In genomic region chr8:121911987-121912386, GRCm38 (mm10) we compare ENCODE assay signal across 30 mouse cellular contexts. TPM values are rescaled to one million over a fixed set of nuclear protein-coding genes. Genes with fewer than 3 reads are reported as not detected.
A peak's percentile ranks its signal among the peaks of the same experiment; 100 is the strongest.
DNase-seq lines count a peak whose midpoint lies in the region; ATAC-seq and TF ChIP-seq lines count a peak whose summit lies in the region.
"Had no signal": no experiment of that assay in that cellular context is flagged by ENCODE, and none has a peak within 500 bp of the region (broad histone marks: within the 10 kb centered on the region; RNA-seq: fewer than 3 reads in every experiment).

No protein-coding gene starts in this region.

- peaks cover 5% of the 10 kb centered on the region; the same call in 1 of the 2 replicates for H3K4me1 ChIP-seq in forebrain, postnatal 0 days (ENCODE audit: insufficient read depth)
- peaks cover 5% of the 10 kb centered on the region for H3K4me1 ChIP-seq in forebrain, embryonic 13.5 days
- H3K4me1 ChIP-seq in liver, embryonic 12.5 days: peaks cover 56% of the 10 kb centered on the region
- H3K4me1 ChIP-seq in liver, embryonic 11.5 days (replicated peaks; ENCODE audit: control insufficient read depth, insufficient read depth, low read length): peaks cover 21% of the 10 kb centered on the region
- H3K4me1 ChIP-seq in cortical plate, adult 2 months (ENCODE audit: control insufficient read depth, insufficient read depth, low read length): peaks cover 2% of the 10 kb centered on the region; the same call in 1 of the 2 replicates
- no peaks in the 10 kb centered on the region for H3K4me1 ChIP-seq in midbrain, postnatal 0 days (ENCODE audit: insufficient read depth, low read length)

- no peaks in the 10 kb centered on the region for H3K36me3 ChIP-seq in forebrain, postnatal 0 days (ENCODE audit: insufficient read depth)
- H3K36me3 ChIP-seq in forebrain, embryonic 13.5 days (ENCODE audit: poor library complexity, severe bottlenecking): no peaks in the 10 kb centered on the region
- no peaks in the 10 kb centered on the region for H3K36me3 ChIP-seq in liver, embryonic 12.5 days
- no peaks in the 10 kb centered on the region for H3K36me3 ChIP-seq in liver, embryonic 11.5 days (ENCODE audit: control insufficient read depth, insufficient read depth, low read length)
- no peaks in the 10 kb centered on the region for H3K36me3 ChIP-seq in midbrain, postnatal 0 days (ENCODE audit: insufficient read depth, low read length)
- H3K36me3 ChIP-seq: forebrain, embryonic 12.5 days; heart, embryonic 10.5 days; limb, embryonic 10.5 days had no signal

- TF ChIP-seq CTCF in forebrain, postnatal 0 days (IDR thresholded peaks at IDR 0.05; ENCODE audit: low read depth): no peak
- TF ChIP-seq CTCF in cortical plate, adult 2 months (IDR thresholded peaks at IDR 0.05; ENCODE audit: extremely low read depth, insufficient read depth, low read length): no peak
- TF ChIP-seq CTCF in midbrain, postnatal 0 days (IDR thresholded peaks at IDR 0.05): no peak

- DNase-seq in forebrain, postnatal 0 days: no peak
- DNase-seq in liver, embryonic 11.5 days (ENCODE audit: low spot score): no peak
- DNase-seq in midbrain, postnatal 0 days (ENCODE audit: low spot score): no peak
- DNase-seq: B cell, adult 2 months; cerebellum, adult 11-12 months; cerebellum, postnatal 10 days; gastrocnemius, postnatal 10 days; heart, postnatal 4 days; kidney, adult 18-20 months; kidney, postnatal 4 days; liver; liver, postnatal 0 days; lung, postnatal 10 days; thymus, postnatal 25 days had no signal

- no peak overlapping the region for H3K4me2 ChIP-seq in forebrain, postnatal 0 days (ENCODE audit: low read depth)
- no peak overlapping the region for H3K4me2 ChIP-seq in forebrain, embryonic 13.5 days
- H3K4me2 ChIP-seq in liver, embryonic 12.5 days: no peak overlapping the region
- H3K4me2 ChIP-seq in liver, embryonic 11.5 days: no peak overlapping the region
- H3K4me2 ChIP-seq in midbrain, postnatal 0 days (ENCODE audit: low read depth, low read length, poor library complexity, severe bottlenecking): no peak overlapping the region
- H3K4me2 ChIP-seq: forebrain, embryonic 12.5 days had no signal

- no peaks in the 10 kb centered on the region for H3K27me3 ChIP-seq in forebrain, postnatal 0 days (ENCODE audit: insufficient read depth, low read length)
- peaks cover 8% of the 10 kb centered on the region; the same call in 1 of the 2 replicates for H3K27me3 ChIP-seq in forebrain, embryonic 13.5 days
- no peaks in the 10 kb centered on the region for H3K27me3 ChIP-seq in liver, embryonic 12.5 days (replicated peaks)
- no peaks in the 10 kb centered on the region; the same call in 1 of the 2 replicates for H3K27me3 ChIP-seq in liver, embryonic 11.5 days (replicated peaks; ENCODE audit: control insufficient read depth, insufficient read depth, low read length)
- no peaks in the 10 kb centered on the region for H3K27me3 ChIP-seq in midbrain, postnatal 0 days (ENCODE audit: insufficient read depth, low read length)

- no peak for ATAC-seq in forebrain, postnatal 0 days
- no peak for ATAC-seq in forebrain, embryonic 13.5 days
- ATAC-seq in liver, embryonic 12.5 days: no peak
- ATAC-seq in liver, embryonic 11.5 days (replicated peaks; ENCODE audit: low FRiP score): no peak
- ATAC-seq in midbrain, postnatal 0 days (ENCODE audit: low FRiP score): no peak
- no peak for ATAC-seq in megakaryocyte progenitor cell, adult 5-6 weeks (replicated peaks; ENCODE audit: poor library complexity)
- ATAC-seq: inflammation-experienced regulatory T-cells, adult 6 months; liver, postnatal 0 days had no signal

- no peaks in the 10 kb centered on the region for H3K9me3 ChIP-seq in forebrain, postnatal 0 days (ENCODE audit: low read length)
- H3K9me3 ChIP-seq in forebrain, embryonic 13.5 days (replicated peaks): no peaks in the 10 kb centered on the region
- H3K9me3 ChIP-seq in liver, embryonic 12.5 days (replicated peaks): no peaks in the 10 kb centered on the region
- H3K9me3 ChIP-seq in liver, embryonic 11.5 days (ENCODE audit: control insufficient read depth, low read length): no peaks in the 10 kb centered on the region
- no peaks in the 10 kb centered on the region for H3K9me3 ChIP-seq in midbrain, postnatal 0 days (ENCODE audit: low read length)
- H3K9me3 ChIP-seq: forebrain, embryonic 12.5 days; heart, embryonic 10.5 days; limb, embryonic 10.5 days had no signal

- H3K27ac ChIP-seq in forebrain, postnatal 0 days (ENCODE audit: low read depth, low read length): peak overlapping the region; percentile 1; the same call in 1 of the 2 replicates
- H3K27ac ChIP-seq in forebrain, embryonic 13.5 days: no peak overlapping the region
- H3K27ac ChIP-seq in liver, embryonic 12.5 days: 0 out of 2 replicates have a peak overlapping the region, but pooled peaks have one; percentile 10
- H3K27ac ChIP-seq in liver, embryonic 11.5 days (ENCODE audit: low read depth, low read length): no peak overlapping the region
- H3K27ac ChIP-seq in cortical plate, adult 2 months (ENCODE audit: insufficient read depth, low read length): peak overlapping the region; percentile 68
- no peak overlapping the region for H3K27ac ChIP-seq in midbrain, postnatal 0 days (ENCODE audit: low read depth, low read length)
- H3K27ac ChIP-seq: forebrain, embryonic 12.5 days; heart, embryonic 10.5 days; limb, embryonic 10.5 days had no signal

- no peak for TF ChIP-seq POLR2A in cortical plate, adult 2 months (IDR thresholded peaks at IDR 0.05; ENCODE audit: extremely low read depth, insufficient read depth, low read length)

- no peak overlapping the region for H3K4me3 ChIP-seq in forebrain, postnatal 0 days (ENCODE audit: low read depth, low read length)
- H3K4me3 ChIP-seq in forebrain, embryonic 13.5 days: no peak overlapping the region
- no peak overlapping the region for H3K4me3 ChIP-seq in liver, embryonic 12.5 days
- no peak overlapping the region for H3K4me3 ChIP-seq in liver, embryonic 11.5 days (ENCODE audit: low read depth, low read length)
- no peak overlapping the region for H3K4me3 ChIP-seq in cortical plate, adult 2 months (ENCODE audit: insufficient read depth, low read length)
- H3K4me3 ChIP-seq in midbrain, postnatal 0 days (ENCODE audit: low read depth, low read length): no peak overlapping the region
- H3K4me3 ChIP-seq: forebrain, embryonic 12.5 days; heart, embryonic 10.5 days; limb, embryonic 10.5 days had no signal

- H3K9ac ChIP-seq in forebrain, postnatal 0 days: no peak overlapping the region
- H3K9ac ChIP-seq in forebrain, embryonic 13.5 days: no peak overlapping the region
- H3K9ac ChIP-seq in liver, embryonic 12.5 days: no peak overlapping the region
- no peak overlapping the region for H3K9ac ChIP-seq in liver, embryonic 11.5 days (ENCODE audit: low read depth, low read length)
- 0 out of 2 replicates have a peak overlapping the region, but pooled peaks have one; percentile 13 for H3K9ac ChIP-seq in midbrain, postnatal 0 days (replicated peaks; ENCODE audit: low read length, poor library complexity, severe bottlenecking)
- H3K9ac ChIP-seq: forebrain, embryonic 12.5 days; liver, postnatal 0 days had no signal

- 50% methylated on average over 7 of the region's 7 CpGs for WGBS in forebrain, postnatal 0 days
- WGBS in forebrain, embryonic 13.5 days: 67% methylated on average over 7 of the region's 7 CpGs
- 62% methylated on average over 7 of the region's 7 CpGs for WGBS in liver, embryonic 12.5 days (ENCODE audit: insufficient replicate concordance)
- 61% methylated on average over 7 of the region's 7 CpGs for WGBS in liver, embryonic 11.5 days
- WGBS in midbrain, postnatal 0 days: 55% methylated on average over 7 of the region's 7 CpGs

RNA-seq across cellular contexts. Expression of gene Slc7a5, which starts 4.5 kb away (rescaled TPM):
- 58.1 and 99.4 TPM in 2 replicates for total RNA-seq in forebrain, postnatal 0 days (2014; rRNA removed)
- polyA plus RNA-seq in forebrain, postnatal 0 days (2015; fragmentation: Nextera tagmentation; extraction: Ambion mirVana): 64.7 and 67.9 TPM in 2 replicates
- polyA plus RNA-seq in forebrain, embryonic 13.5 days (2015; fragmentation: Nextera tagmentation; extraction: Ambion mirVana): 28.1 and 30.6 TPM in 2 replicates
- polyA plus RNA-seq in liver, embryonic 12.5 days (2016; fragmentation: Nextera tagmentation; extraction: Ambion mirVana): 52.6 and 58.9 TPM in 2 replicates
- 58.2 and 61.5 TPM in 2 replicates for polyA plus RNA-seq in liver, embryonic 11.5 days (2014; fragmentation: Nextera tagmentation; extraction: Ambion mirVana)
- 74.1 and 75.6 TPM in 2 replicates for polyA plus RNA-seq in cortical plate, adult 2 months (2012; rRNA removed)
- 111 and 115 TPM in 2 replicates for total RNA-seq in midbrain, postnatal 0 days (2014; rRNA removed)
- 64.5 and 65.2 TPM in 2 replicates for polyA plus RNA-seq in midbrain, postnatal 0 days (2015; fragmentation: Nextera tagmentation; extraction: Ambion mirVana)
- total RNA-seq in megakaryocyte progenitor cell, adult 5-6 weeks (2015): 46.4 and 57.5 TPM in 2 replicates
- total RNA-seq in megakaryocyte progenitor cell, adult 5-6 weeks (2017): 25.8 and 31.7 TPM in 2 replicates

RNA-seq across cellular contexts. Expression of gene Car5a, which starts 32.7 kb away (rescaled TPM):
- total RNA-seq in forebrain, postnatal 0 days (2014; rRNA removed): 0.23 TPM in 1 of 2 replicates, not detected in the other
- polyA plus RNA-seq in forebrain, postnatal 0 days (2015; fragmentation: Nextera tagmentation; extraction: Ambion mirVana): 0.48 and 0.52 TPM in 2 replicates
- 0.25 TPM in 1 of 2 replicates, not detected in the other for polyA plus RNA-seq in forebrain, embryonic 13.5 days (2015; fragmentation: Nextera tagmentation; extraction: Ambion mirVana)
- polyA plus RNA-seq in liver, embryonic 12.5 days (2016; fragmentation: Nextera tagmentation; extraction: Ambion mirVana): 0.69 and 0.85 TPM in 2 replicates
- polyA plus RNA-seq in liver, embryonic 11.5 days (2014; fragmentation: Nextera tagmentation; extraction: Ambion mirVana): 0.55 and 0.66 TPM in 2 replicates
- polyA plus RNA-seq in cortical plate, adult 2 months (2012; rRNA removed): 0.29 and 0.42 TPM in 2 replicates
- 0.19 TPM in 1 of 2 replicates, not detected in the other for total RNA-seq in midbrain, postnatal 0 days (2014; rRNA removed)
- polyA plus RNA-seq in midbrain, postnatal 0 days (2015; fragmentation: Nextera tagmentation; extraction: Ambion mirVana): 0.17 and 0.22 TPM in 2 replicates
- not detected in 2 replicates for total RNA-seq in megakaryocyte progenitor cell, adult 5-6 weeks (2015)
- not detected in 2 replicates for total RNA-seq in megakaryocyte progenitor cell, adult 5-6 weeks (2017)
- total RNA-seq: adrenal gland, postnatal 36 days; gastrocnemius, postnatal 10 days; granulocyte monocyte progenitor cell, adult 5-6 weeks; heart, postnatal 4 days; layer of hippocampus, postnatal 10 days; MEL had no signal
- polyA plus RNA-seq: embryonic facial prominence, embryonic 11.5 days; heart, embryonic 10.5 days; heart, embryonic 16.5 days; inflammation-experienced regulatory T-cells, adult 6 months; kidney, embryonic 16.5 days; limb, embryonic 10.5 days; testis, adult 2 months had no signal

RNA-seq across cellular contexts. Expression of gene Banp, which starts 37.6 kb away (rescaled TPM):
- 37.9 and 44.1 TPM in 2 replicates for total RNA-seq in forebrain, postnatal 0 days (2014; rRNA removed)
- 29.3 and 30.0 TPM in 2 replicates for polyA plus RNA-seq in forebrain, postnatal 0 days (2015; fragmentation: Nextera tagmentation; extraction: Ambion mirVana)
- 57.5 and 60.9 TPM in 2 replicates for polyA plus RNA-seq in forebrain, embryonic 13.5 days (2015; fragmentation: Nextera tagmentation; extraction: Ambion mirVana)
- polyA plus RNA-seq in liver, embryonic 12.5 days (2016; fragmentation: Nextera tagmentation; extraction: Ambion mirVana): 22.4 and 25.4 TPM in 2 replicates
- polyA plus RNA-seq in liver, embryonic 11.5 days (2014; fragmentation: Nextera tagmentation; extraction: Ambion mirVana): 40.2 and 47.4 TPM in 2 replicates
- 68.4 and 76.1 TPM in 2 replicates for polyA plus RNA-seq in cortical plate, adult 2 months (2012; rRNA removed)
- 37.1 and 51.6 TPM in 2 replicates for total RNA-seq in midbrain, postnatal 0 days (2014; rRNA removed)
- polyA plus RNA-seq in midbrain, postnatal 0 days (2015; fragmentation: Nextera tagmentation; extraction: Ambion mirVana): 22.4 and 24.8 TPM in 2 replicates
- total RNA-seq in megakaryocyte progenitor cell, adult 5-6 weeks (2015): 7.5 and 9.0 TPM in 2 replicates
- total RNA-seq in megakaryocyte progenitor cell, adult 5-6 weeks (2017): 21.8 and 41.2 TPM in 2 replicates

Comparison
In these comparisons a context has a peak if more than half of its experiments do, and no peak if none do; other contexts are left out.
1. H3K27ac ChIP-seq: peak in forebrain, postnatal 0 days (single experiment), liver, embryonic 12.5 days (single experiment) and cortical plate, adult 2 months (single experiment); none in forebrain, embryonic 13.5 days (single experiment), liver, embryonic 11.5 days (single experiment) and midbrain, postnatal 0 days (single experiment).